18 mouse cellular contexts compared by ENCODE assay signal in the genomic region with DNA sequence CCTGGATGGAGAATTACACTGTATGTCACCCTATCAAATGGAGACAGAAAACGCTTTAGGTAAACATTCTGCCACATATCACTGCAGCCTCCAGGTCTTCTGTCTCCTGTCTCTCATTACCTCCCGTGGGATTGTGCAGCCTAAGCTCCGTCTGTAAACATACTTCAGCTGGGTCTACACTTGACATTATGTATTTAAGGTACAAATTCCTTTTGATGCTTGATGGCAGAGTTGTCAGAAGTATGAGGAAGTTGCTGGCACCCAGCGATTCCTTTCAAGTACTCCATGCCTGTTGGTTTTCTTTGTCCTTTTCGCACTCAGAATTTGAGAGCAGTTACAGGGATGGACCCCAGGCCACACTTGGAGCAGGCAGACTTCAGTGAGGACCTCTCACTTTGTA. TPM values are rescaled to one million over a fixed set of nuclear protein-coding genes. Genes with fewer than 3 reads are reported as not detected.
DNase-seq lines count a peak whose midpoint lies in the region; ATAC-seq and TF ChIP-seq lines count a peak whose summit lies in the region.
"Had no signal": no experiment of that assay in that cellular context is flagged by ENCODE, and none has a peak within 500 bp of the region (broad histone marks: within the 10 kb centered on the region; RNA-seq: fewer than 3 reads in every experiment).

No protein-coding gene starts in this region.

- ATAC-seq in lung, embryonic 14.5 days (ENCODE audit: insufficient read depth): peak; percentile 75
- ATAC-seq in stomach, embryonic 16.5 days (ENCODE audit: insufficient read depth, low FRiP score): peak; percentile 54; the same call in 1 of the 2 replicates
- ATAC-seq in granulocyte monocyte progenitor cell, adult 5-6 weeks (replicated peaks; ENCODE audit: poor library complexity, severe bottlenecking): no peak
- ATAC-seq in kidney, embryonic 15.5 days (replicated peaks; ENCODE audit: low FRiP score): no peak
- ATAC-seq: forebrain, embryonic 16.5 days; hindbrain, embryonic 16.5 days had no signal

- WGBS in lung, embryonic 14.5 days: 45% methylated on average over 5 of the region's 5 CpGs
- WGBS in stomach, embryonic 16.5 days: 45% methylated on average over 5 of the region's 5 CpGs
- WGBS in kidney, embryonic 15.5 days: 72% methylated on average over 5 of the region's 5 CpGs

- 0 out of 2 replicates have a peak overlapping the region, but pooled peaks have one; percentile 23 for H3K4me2 ChIP-seq in lung, embryonic 14.5 days
- no peak overlapping the region for H3K4me2 ChIP-seq in stomach, embryonic 16.5 days (ENCODE audit: low read depth, low read length)
- no peak overlapping the region for H3K4me2 ChIP-seq in kidney, embryonic 15.5 days
- H3K4me2 ChIP-seq: heart, embryonic 13.5 days; hindbrain, embryonic 12.5 days had no signal

- no peak for TF ChIP-seq CTCF in lung, embryonic 14.5 days (IDR thresholded peaks at IDR 0.05; ENCODE audit: low read depth)

- peaks cover 6% of the 10 kb centered on the region; the same call in 1 of the 2 replicates for H3K36me3 ChIP-seq in lung, embryonic 14.5 days (ENCODE audit: insufficient read depth)
- no peaks in the 10 kb centered on the region for H3K36me3 ChIP-seq in stomach, embryonic 16.5 days (ENCODE audit: control insufficient read depth, insufficient read depth, low read length)
- peaks cover 20% of the 10 kb centered on the region for H3K36me3 ChIP-seq in kidney, embryonic 15.5 days

- peaks cover 6% of the 10 kb centered on the region; the same call in 1 of the 2 replicates for H3K4me1 ChIP-seq in lung, embryonic 14.5 days (ENCODE audit: insufficient read depth)
- H3K4me1 ChIP-seq in stomach, embryonic 16.5 days (ENCODE audit: control insufficient read depth, insufficient read depth, low read length): peaks cover 5% of the 10 kb centered on the region; the same call in 1 of the 2 replicates
- H3K4me1 ChIP-seq in kidney, embryonic 15.5 days: peaks cover 17% of the 10 kb centered on the region

- peak overlapping the region; percentile 58 for H3K27ac ChIP-seq in lung, embryonic 14.5 days (ENCODE audit: low read depth)
- H3K27ac ChIP-seq in stomach, embryonic 16.5 days (ENCODE audit: low read length): peak overlapping the region; percentile 5; the same call in 1 of the 2 replicates
- no peak overlapping the region for H3K27ac ChIP-seq in kidney, embryonic 15.5 days
- H3K27ac ChIP-seq: heart, embryonic 13.5 days; hindbrain, embryonic 12.5 days had no signal

- DNase-seq in heart, adult 11 months: peak; percentile 65
- DNase-seq in heart, postnatal 25 days (ENCODE audit: low spot score): no peak
- DNase-seq in lung, embryonic 14.5 days: peak; percentile 57
- DNase-seq in lung, postnatal 10 days: peak; percentile 33
- no peak for DNase-seq in c-Kit-positive CD71-positive TER-119-positive erythroid progenitor cells, embryonic 14.5 days (ENCODE audit: low spot score)
- DNase-seq: adrenal gland, adult 2 months; adrenal gland, postnatal 25 days; cerebellum, adult 2 months; cerebellum, postnatal 10 days; gastrocnemius, postnatal 10 days; heart, postnatal 4 days had no signal

- H3K9ac ChIP-seq in lung, embryonic 14.5 days: no peak overlapping the region
- H3K9ac ChIP-seq in stomach, embryonic 16.5 days (ENCODE audit: low read length): no peak overlapping the region
- no peak overlapping the region for H3K9ac ChIP-seq in kidney, embryonic 15.5 days
- H3K9ac ChIP-seq: heart, embryonic 13.5 days; hindbrain, embryonic 12.5 days had no signal

- no peak overlapping the region for H3K4me3 ChIP-seq in lung, embryonic 14.5 days (ENCODE audit: low read depth, low read length)
- H3K4me3 ChIP-seq in stomach, embryonic 16.5 days (replicated peaks; ENCODE audit: low read length): no peak overlapping the region
- no peak overlapping the region for H3K4me3 ChIP-seq in kidney, embryonic 15.5 days (replicated peaks)
- H3K4me3 ChIP-seq: heart, embryonic 13.5 days; hindbrain, embryonic 12.5 days had no signal

- H3K27me3 ChIP-seq in lung, embryonic 14.5 days (ENCODE audit: insufficient read depth, low read length): no peaks in the 10 kb centered on the region
- no peaks in the 10 kb centered on the region for H3K27me3 ChIP-seq in stomach, embryonic 16.5 days (ENCODE audit: control insufficient read depth, insufficient read depth, low read length)
- no peaks in the 10 kb centered on the region for H3K27me3 ChIP-seq in kidney, embryonic 15.5 days
- H3K27me3 ChIP-seq: heart, embryonic 13.5 days; hindbrain, embryonic 12.5 days had no signal

- intact Hi-C loops in heart, postnatal 25 days (cut with DNase I): no loop called here

- H3K9me3 ChIP-seq in lung, embryonic 14.5 days (ENCODE audit: low read depth, low read length): no peaks in the 10 kb centered on the region
- no peaks in the 10 kb centered on the region for H3K9me3 ChIP-seq in stomach, embryonic 16.5 days (replicated peaks; ENCODE audit: control insufficient read depth, low read length)
- no peaks in the 10 kb centered on the region for H3K9me3 ChIP-seq in kidney, embryonic 15.5 days (replicated peaks)
- H3K9me3 ChIP-seq: heart, embryonic 13.5 days; hindbrain, embryonic 12.5 days had no signal

RNA-seq across cellular contexts. Expression of gene Prep, which starts 12.8 kb away (rescaled TPM):
- 10 to 100 TPM; 15.5 to 16.5 TPM for total RNA-seq in heart, postnatal 25 days (2021)
- polyA plus RNA-seq in lung, embryonic 14.5 days (2014; fragmentation: Nextera tagmentation; extraction: Ambion mirVana): 34.1 and 34.6 TPM in 2 replicates
- 22.1 and 25.1 TPM in 2 replicates for polyA plus RNA-seq in stomach, embryonic 16.5 days (2015; fragmentation: Nextera tagmentation; extraction: Ambion mirVana)
- total RNA-seq in granulocyte monocyte progenitor cell, adult 5-6 weeks (2014; fragmentation: Nextera tagmentation): 15.0 and 17.3 TPM in 2 replicates
- total RNA-seq in granulocyte monocyte progenitor cell, adult 5-6 weeks (2017): 12.7 and 14.3 TPM in 2 replicates
- 24.8 and 25.5 TPM in 2 replicates for polyA plus RNA-seq in kidney, embryonic 15.5 days (2015; fragmentation: Nextera tagmentation; extraction: Ambion mirVana)

Comparison
In these comparisons a context has a peak if more than half of its experiments do, and no peak if none do; other contexts are left out.
1. DNase-seq: peak in heart, adult 11 months (single experiment), lung, embryonic 14.5 days (single experiment) and lung, postnatal 10 days (single experiment); none in heart, postnatal 25 days (single experiment) and c-Kit-positive CD71-positive TER-119-positive erythroid progenitor cells, embryonic 14.5 days (single experiment).
2. ATAC-seq: peak in lung, embryonic 14.5 days (single experiment) and stomach, embryonic 16.5 days (single experiment); none in granulocyte monocyte progenitor cell, adult 5-6 weeks (single experiment) and kidney, embryonic 15.5 days (single experiment).